Mouse (Mus musculus) forebrain, embryonic 10.5 days (tissue): ENCODE results near the gene Mtg1. TPM values are rescaled to one million over a fixed set of nuclear protein-coding genes. Genes with fewer than 3 reads are reported as not detected.

Experiments used
- DNase-seq: peaks from one replicate; pipeline ENCODE4 v3.0.0-alpha.2; 2017; ENCODE audit warnings: low spot score; ENCODE audit errors: extremely low spot score
- H3K27ac ChIP-seq: fragments of 300-500 bp; sonication (generic); 2 replicates; pipeline ENCODE4 v1.5.1; 2016; ENCODE audit warnings: mild to moderate bottlenecking
- H3K27me3 ChIP-seq: fragments of 300-500 bp; sonication (generic); 2 replicates; pipeline ENCODE4 v1.6.1; 2016; ENCODE audit warnings: mild to moderate bottlenecking; ENCODE audit not compliant: poor library complexity, severe bottlenecking
- H3K36me3 ChIP-seq: fragments of 300-500 bp; sonication (generic); replicated peaks from 2 replicates; pipeline ENCODE4 v1.6.1; 2016; ENCODE audit warnings: mild to moderate bottlenecking, moderate library complexity
- H3K4me1 ChIP-seq: fragments of 300-500 bp; sonication (generic); 2 replicates; pipeline ENCODE4 v1.6.1; 2016
- H3K4me3 ChIP-seq: fragments of 300-500 bp; sonication (generic); 2 replicates; pipeline ENCODE4 v1.5.1; 2016; ENCODE audit warnings: mild to moderate bottlenecking, moderate library complexity
- H3K9me3 ChIP-seq: fragments of 300-500 bp; sonication (generic); 2 replicates; pipeline ENCODE4 v1.6.1; 2016; ENCODE audit warnings: mild to moderate bottlenecking, moderate library complexity
- WGBS: fragments of 180-500 bp; shearing (Covaris S2); methylation state at CpG from one replicate; pipeline ENCODE4 v1.1.7; 2016; 5-methylcytosine and 5-hydroxymethylcytosine counted together
- polyA plus RNA-seq: library from polyadenylated mRNA; unstranded; fragments of >200 nt; fragmentation: Nextera tagmentation; extraction: Ambion mirVana; gene quantifications from 2 replicates; pipeline ENCODE4 v1.2.1, GENCODE M21; 2016

The Mtg1 gene
- 33.9 and 35.0 TPM in 2 replicates for polyA plus RNA-seq

GRCm38 (mm10) chr7:140137135-140138020, at the start of gene Mtg1:
Gene Mtg1 (plus strand): TSS chr7:140137564.
- 0 out of 2 replicates have a peak, but pooled peaks cover 2% of the 10 kb centered on the region for H3K36me3 ChIP-seq
- WGBS = 2% methylated on average over 39 of the region's 39 CpGs
- H3K27ac ChIP-seq = peak within 1 kb of the TSS; percentile 93
- no peaks in the 10 kb centered on the region for H3K27me3 ChIP-seq
- DNase-seq = peak; percentile 94
- no peaks in the 10 kb centered on the region for H3K9me3 ChIP-seq
- H3K4me3 ChIP-seq = peak within 1 kb of the TSS; percentile 92
- H3K4me1 ChIP-seq = peaks cover 9% of the 10 kb centered on the region

DNA sequence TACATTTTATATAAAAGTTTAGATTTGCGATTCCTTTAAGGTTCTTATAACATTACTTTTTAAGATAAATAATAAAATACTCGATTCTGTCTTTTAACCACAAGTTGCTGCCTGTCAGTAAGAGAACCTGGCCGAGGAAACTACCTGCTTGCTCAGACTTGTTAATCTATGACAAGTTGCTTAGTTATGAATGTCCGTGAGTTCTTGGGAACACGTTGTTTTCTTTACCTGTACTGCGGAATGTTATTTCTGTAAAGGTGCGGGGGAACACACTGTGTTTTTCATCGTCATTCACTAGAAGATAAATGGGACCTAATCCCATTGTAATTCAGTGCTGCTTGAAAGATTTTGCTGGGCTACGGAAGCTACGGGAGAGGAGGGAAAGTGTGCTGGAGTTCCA, 46.8 kb upstream of the Mtg1 start:
- 80% methylated on average over 10 of the region's 10 CpGs for WGBS
- DNase-seq = no peak
- no peak overlapping the region for H3K27ac ChIP-seq
- H3K4me1 ChIP-seq = peaks cover 2% of the 10 kb centered on the region; the same call in 1 of the 2 replicates
- no peaks in the 10 kb centered on the region for H3K36me3 ChIP-seq
- no peaks in the 10 kb centered on the region for H3K27me3 ChIP-seq
- H3K4me3 ChIP-seq = no peak overlapping the region
- no peaks in the 10 kb centered on the region for H3K9me3 ChIP-seq

- no peak within 1 kb of the TSS for H3K27ac ChIP-seq
- no peaks in the 10 kb centered on the region; the same call in 1 of the 2 replicates for H3K4me1 ChIP-seq
- no peaks in the 10 kb centered on the region for H3K36me3 ChIP-seq
- H3K27me3 ChIP-seq = no peaks in the 10 kb centered on the region
- 74% methylated on average over 5 of the region's 5 CpGs for WGBS
- H3K4me3 ChIP-seq = no peak within 1 kb of the TSS
- no peak for DNase-seq
- H3K9me3 ChIP-seq = no peaks in the 10 kb centered on the region
Observed at GRCm38 (mm10) chr7:140092924-140093528, 44.3 kb upstream of the Mtg1 start, which contains the start of gene Prap1. Gene Prap1 (plus strand): TSS chr7:140093395.

DNA sequence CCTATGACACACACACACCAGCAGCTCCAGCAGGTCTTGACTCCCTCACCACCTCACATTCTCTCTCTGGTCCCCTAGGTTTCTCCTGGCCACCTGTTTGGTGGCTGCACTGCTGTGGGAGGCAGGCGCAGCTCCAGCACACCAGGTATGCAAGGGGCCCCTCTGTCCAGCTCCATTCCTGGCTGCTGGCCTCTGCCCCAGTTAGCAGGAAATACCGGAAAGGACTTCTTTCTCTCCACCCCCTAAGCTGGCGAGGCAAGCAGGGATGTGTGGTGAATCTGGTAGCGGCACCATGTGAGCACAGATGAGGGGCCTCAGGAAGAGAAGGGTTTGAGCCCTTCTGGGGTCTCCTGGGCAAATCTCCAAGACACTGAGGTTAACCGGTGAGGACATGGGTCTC, 42.4 kb upstream of the Mtg1 start:
- H3K9me3 ChIP-seq = no peaks in the 10 kb centered on the region
- H3K27me3 ChIP-seq = 0 out of 2 replicates have a peak, but pooled peaks cover 4% of the 10 kb centered on the region

GRCm38 (mm10) chr7:140095556-140095955, 41.8 kb upstream of the Mtg1 start:
- H3K27me3 ChIP-seq = peaks cover 5% of the 10 kb centered on the region
- no peaks in the 10 kb centered on the region; the same call in 1 of the 2 replicates for H3K4me1 ChIP-seq
- 61% methylated on average over 1 of the region's 1 CpGs for WGBS
- no peaks in the 10 kb centered on the region for H3K36me3 ChIP-seq
- H3K4me3 ChIP-seq = no peak overlapping the region
- H3K27ac ChIP-seq = no peak overlapping the region
- no peaks in the 10 kb centered on the region for H3K9me3 ChIP-seq
- DNase-seq = no peak

More for the DNA sequence above, 42.4 kb upstream of the Mtg1 start:
- Histone ChIP-seq H3K27ac (no peak overlapping the region), H3K4me3 (no peak overlapping the region), H3K4me1 (no peaks in the 10 kb centered on the region; the same call in 1 of the 2 replicates), H3K36me3 (no peaks in the 10 kb centered on the region)
- 67% methylated on average over 5 of the region's 5 CpGs for WGBS
- no peak for DNase-seq

DNA sequence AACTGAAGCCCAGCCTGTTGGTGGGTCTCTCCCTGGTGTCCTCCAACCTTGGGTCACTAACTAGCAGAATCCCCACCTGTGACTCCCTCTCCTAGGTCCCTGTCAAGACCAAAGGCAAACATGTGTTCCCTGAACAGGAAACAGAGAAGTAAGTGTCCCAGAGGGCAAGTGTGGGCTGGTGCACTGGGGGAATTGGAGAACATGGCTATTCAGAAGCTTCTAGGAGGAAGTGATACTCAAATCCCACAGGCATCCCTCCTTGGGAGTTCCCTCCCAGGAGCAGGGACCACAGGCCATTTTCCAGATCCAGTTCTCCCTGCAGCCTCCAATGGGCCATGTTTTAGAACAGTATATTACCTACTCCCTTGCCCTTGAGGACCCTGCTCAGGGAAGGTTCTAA, 41.3 kb upstream of the Mtg1 start:
- Histone ChIP-seq H3K27ac (no peak overlapping the region), H3K4me3 (no peak overlapping the region), H3K4me1 (peaks cover 2% of the 10 kb centered on the region; the same call in 1 of the 2 replicates), H3K36me3 (no peaks in the 10 kb centered on the region), H3K27me3 (peaks cover 10% of the 10 kb centered on the region), H3K9me3 (no peaks in the 10 kb centered on the region)
- no peak for DNase-seq

DNA sequence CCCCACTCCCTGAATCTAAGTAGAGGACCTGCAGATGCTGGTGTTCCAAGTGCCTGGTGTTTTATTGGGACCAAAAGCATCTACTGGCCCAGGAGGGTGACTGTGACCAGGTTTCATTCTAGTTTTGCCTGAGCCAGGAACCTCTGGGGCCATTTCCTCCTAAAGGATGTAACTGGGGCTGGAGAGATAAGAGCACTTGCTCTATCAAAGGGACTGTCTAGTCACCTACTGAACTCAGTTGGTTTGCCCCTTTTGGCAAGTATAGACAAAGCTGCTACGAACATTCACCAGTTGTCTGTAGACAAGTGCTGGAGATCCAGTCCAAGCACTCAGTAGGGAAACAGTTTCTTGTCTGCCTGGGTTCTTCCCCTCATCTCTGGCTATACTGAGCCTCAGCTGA, 38.9 kb upstream of the Mtg1 start:
- Histone ChIP-seq H3K4me1 (peaks cover 19% of the 10 kb centered on the region), H3K27ac (no peak overlapping the region), H3K4me3 (no peak overlapping the region), H3K36me3 (no peaks in the 10 kb centered on the region), H3K9me3 (no peaks in the 10 kb centered on the region), H3K27me3 (peaks cover 25% of the 10 kb centered on the region)
- DNase-seq = no peak
- 85% methylated on average over 1 of the region's 1 CpGs for WGBS

- peak overlapping the region; percentile 70; the same call in 1 of the 2 replicates for H3K27ac ChIP-seq
- H3K36me3 ChIP-seq = peaks cover 16% of the 10 kb centered on the region
- peaks cover 19% of the 10 kb centered on the region for H3K4me1 ChIP-seq
- peak overlapping the region; percentile 58 for H3K4me3 ChIP-seq
- no peak for DNase-seq
- H3K27me3 ChIP-seq = peaks cover 25% of the 10 kb centered on the region
- no peaks in the 10 kb centered on the region for H3K9me3 ChIP-seq
- 79% methylated on average over 10 of the region's 10 CpGs for WGBS
Observed at GRCm38 (mm10) chr7:140101498-140101897, 35.9 kb upstream of the Mtg1 start.

DNA sequence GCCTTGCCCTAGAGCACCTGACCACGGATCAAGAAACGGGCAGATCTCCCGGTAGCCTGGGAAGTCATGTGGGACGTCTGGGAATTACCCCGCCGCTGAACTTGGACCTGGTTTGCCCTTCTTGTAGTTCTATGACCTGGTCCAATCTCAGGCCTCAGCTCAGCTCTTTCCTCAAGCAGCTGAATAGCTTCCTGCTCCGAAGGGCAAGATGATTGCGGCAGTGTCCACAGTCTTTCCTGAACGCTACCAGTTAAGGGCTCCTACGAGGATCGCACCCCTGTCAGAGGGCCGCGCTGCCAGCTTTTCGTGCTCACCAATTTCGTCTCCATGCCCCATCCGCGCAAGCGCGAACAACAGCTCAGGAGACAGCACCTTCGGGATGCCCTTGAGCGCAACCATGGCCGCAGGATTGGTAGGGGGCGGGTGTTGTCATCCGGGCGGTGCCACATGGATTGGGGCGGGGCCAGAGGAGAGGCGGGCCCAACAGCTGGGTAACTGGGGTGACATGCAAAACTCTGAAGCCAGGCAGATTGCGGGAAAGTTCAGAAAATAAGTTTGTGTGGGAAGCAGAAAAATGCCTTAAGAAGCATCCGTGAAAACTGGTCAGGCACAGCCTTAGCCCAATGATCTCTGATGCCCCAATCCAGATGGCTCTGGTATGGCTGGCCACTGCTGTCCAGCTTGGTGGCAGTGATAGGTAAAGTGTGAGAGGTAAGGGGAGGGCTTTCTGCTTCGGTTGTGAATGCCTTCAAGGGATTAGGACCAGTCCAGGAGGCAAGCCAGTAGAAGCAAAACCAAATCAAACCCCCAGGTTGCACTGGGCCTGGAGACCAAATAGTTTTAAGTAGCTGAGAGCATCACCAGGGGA, 35.1 kb upstream of the Mtg1 start, which contains the start of gene Fuom:
Gene Fuom, minus strand, starts transcription at position 449 of the 868 bp plus-strand sequence.
- H3K4me1 ChIP-seq = peaks cover 19% of the 10 kb centered on the region
- 2% methylated on average over 30 of the region's 30 CpGs for WGBS
- peaks cover 25% of the 10 kb centered on the region for H3K27me3 ChIP-seq
- peak within 1 kb of the TSS; percentile 70 for H3K27ac ChIP-seq
- H3K36me3 ChIP-seq = peaks cover 23% of the 10 kb centered on the region
- no peaks in the 10 kb centered on the region for H3K9me3 ChIP-seq
- H3K4me3 ChIP-seq = peak within 1 kb of the TSS; percentile 58
- peak; percentile 75 for DNase-seq

DNA sequence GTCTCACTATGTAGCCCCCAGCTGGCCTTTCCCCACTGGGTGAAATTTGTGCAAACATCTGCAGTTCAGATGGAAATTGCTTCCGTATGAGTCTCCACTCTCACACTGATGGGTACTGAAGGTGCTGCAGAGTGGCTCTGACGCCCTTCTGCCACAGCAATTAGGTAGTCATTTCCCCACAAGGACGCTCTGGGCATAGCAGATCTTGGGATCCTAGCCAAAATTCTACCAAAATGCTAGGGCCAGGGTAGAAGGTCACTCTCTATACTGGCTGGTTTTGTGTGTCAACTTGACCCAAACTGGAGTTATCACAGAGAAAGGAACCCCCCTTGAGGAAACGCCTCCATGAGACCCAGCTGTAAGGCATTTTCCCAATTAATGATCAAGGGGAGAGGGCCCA, 33.4 kb upstream of the Mtg1 start:
- H3K27me3 ChIP-seq = peaks cover 25% of the 10 kb centered on the region
- 82% methylated on average over 4 of the region's 4 CpGs for WGBS

DNA sequence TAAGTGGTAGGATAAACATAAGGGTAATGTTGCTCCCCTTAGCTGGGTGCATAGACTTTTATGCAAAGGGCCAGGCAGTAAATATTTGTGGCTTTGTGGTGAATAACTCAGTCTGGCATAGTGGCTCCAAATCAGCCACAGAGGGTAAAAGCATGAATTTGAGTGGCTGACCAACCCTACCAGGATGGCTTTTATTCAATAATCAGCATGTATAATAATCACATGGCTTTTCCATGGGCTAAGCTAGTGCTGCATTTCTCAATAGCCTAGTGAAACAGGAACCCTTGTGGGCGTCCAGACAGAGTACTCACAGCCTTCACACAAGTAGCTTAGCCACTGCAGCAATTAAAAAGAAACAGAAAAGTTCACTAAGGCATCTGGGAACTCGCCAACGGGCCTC, 25.4 kb upstream of the Mtg1 start:
- Histone ChIP-seq H3K4me1 (peaks cover 19% of the 10 kb centered on the region), H3K27me3 (no peaks in the 10 kb centered on the region), H3K27ac (no peak overlapping the region), H3K36me3 (peaks cover 62% of the 10 kb centered on the region), H3K9me3 (no peaks in the 10 kb centered on the region), H3K4me3 (no peak overlapping the region)
- no peak for DNase-seq
- 76% methylated on average over 3 of the region's 3 CpGs for WGBS

More for the DNA sequence above, 33.4 kb upstream of the Mtg1 start:
- Histone ChIP-seq H3K4me3 (no peak overlapping the region), H3K27ac (no peak overlapping the region), H3K4me1 (peaks cover 19% of the 10 kb centered on the region), H3K9me3 (no peaks in the 10 kb centered on the region), H3K36me3 (peaks cover 39% of the 10 kb centered on the region)
- no peak for DNase-seq
